Comparison of ENCODE assay signal across 7 mouse cellular contexts in the genomic region with DNA sequence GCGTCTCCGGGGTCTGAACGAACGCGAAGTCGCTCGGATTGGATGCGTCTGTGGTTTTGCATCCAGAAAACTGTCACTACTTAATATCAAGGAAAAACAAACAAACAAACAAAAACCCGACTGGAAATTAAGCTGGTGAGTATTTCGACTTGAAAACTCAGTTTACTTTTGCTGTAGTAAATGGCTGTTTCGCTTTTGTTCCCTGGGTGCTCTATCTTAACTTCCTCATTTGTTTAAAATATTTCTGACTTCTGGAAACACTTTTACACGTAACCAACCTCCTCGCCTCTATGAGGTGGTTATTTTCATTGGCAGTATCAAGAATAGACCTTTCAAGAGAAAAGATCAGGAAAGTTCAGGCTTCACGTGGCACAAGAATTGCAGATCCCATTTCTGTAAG. TPM values are rescaled to one million over a fixed set of nuclear protein-coding genes. Genes with fewer than 3 reads are reported as not detected.
DNase-seq lines count a peak whose midpoint lies in the region; ATAC-seq lines count a peak whose summit lies in the region.

No protein-coding gene starts in this region.

- H3K9me3 ChIP-seq in neural tube, embryonic 11.5 days (ENCODE audit: control insufficient read depth, low read length) = no peaks in the 10 kb centered on the region
- no peaks in the 10 kb centered on the region for H3K9me3 ChIP-seq in forebrain, embryonic 12.5 days
- H3K9me3 ChIP-seq in liver, embryonic 11.5 days (ENCODE audit: control insufficient read depth, low read length) = no peaks in the 10 kb centered on the region
- no peaks in the 10 kb centered on the region for H3K9me3 ChIP-seq in stomach, embryonic 16.5 days (replicated peaks; ENCODE audit: control insufficient read depth, low read length)

- H3K4me3 ChIP-seq in neural tube, embryonic 11.5 days (ENCODE audit: low read depth, low read length) = peak overlapping the region; percentile 92
- H3K4me3 ChIP-seq in forebrain, embryonic 12.5 days (replicated peaks) = peak overlapping the region; percentile 93
- H3K4me3 ChIP-seq in liver, embryonic 11.5 days (ENCODE audit: low read depth, low read length) = peak overlapping the region; percentile 95
- H3K4me3 ChIP-seq in stomach, embryonic 16.5 days (replicated peaks; ENCODE audit: low read length) = peak overlapping the region; percentile 91

- peak overlapping the region; percentile 89 for H3K9ac ChIP-seq in neural tube, embryonic 11.5 days (ENCODE audit: low read length)
- H3K9ac ChIP-seq in forebrain, embryonic 12.5 days = peak overlapping the region; percentile 90
- peak overlapping the region; percentile 92 for H3K9ac ChIP-seq in liver, embryonic 11.5 days (ENCODE audit: low read depth, low read length)
- peak overlapping the region; percentile 95 for H3K9ac ChIP-seq in stomach, embryonic 16.5 days (ENCODE audit: low read length)

- H3K27ac ChIP-seq in neural tube, embryonic 11.5 days (ENCODE audit: low read depth, low read length) = no peak overlapping the region
- peak overlapping the region; percentile 97 for H3K27ac ChIP-seq in forebrain, embryonic 12.5 days
- peak overlapping the region; percentile 96 for H3K27ac ChIP-seq in liver, embryonic 11.5 days (ENCODE audit: low read depth, low read length)
- peak overlapping the region; percentile 98 for H3K27ac ChIP-seq in stomach, embryonic 16.5 days (ENCODE audit: low read length)

- H3K36me3 ChIP-seq in neural tube, embryonic 11.5 days (ENCODE audit: control insufficient read depth, insufficient read depth, low read length) = 0 out of 2 replicates have a peak, but pooled peaks cover 3% of the 10 kb centered on the region
- peaks cover 26% of the 10 kb centered on the region for H3K36me3 ChIP-seq in forebrain, embryonic 12.5 days (replicated peaks)
- H3K36me3 ChIP-seq in liver, embryonic 11.5 days (ENCODE audit: control insufficient read depth, insufficient read depth, low read length) = peaks cover 12% of the 10 kb centered on the region
- peaks cover 18% of the 10 kb centered on the region for H3K36me3 ChIP-seq in stomach, embryonic 16.5 days (ENCODE audit: control insufficient read depth, insufficient read depth, low read length)

- no peak for ATAC-seq in neural tube, embryonic 11.5 days (ENCODE audit: insufficient read depth, low FRiP score, low TSS enrichment)
- ATAC-seq in forebrain, embryonic 12.5 days (ENCODE audit: low FRiP score) = no peak
- no peak for ATAC-seq in liver, embryonic 11.5 days (replicated peaks; ENCODE audit: low FRiP score)
- ATAC-seq in stomach, embryonic 16.5 days (ENCODE audit: insufficient read depth, low FRiP score) = no peak

- WGBS in neural tube, embryonic 11.5 days = 11% methylated on average over 14 of the region's 14 CpGs
- WGBS in forebrain, embryonic 12.5 days = 9% methylated on average over 14 of the region's 14 CpGs
- 4% methylated on average over 14 of the region's 14 CpGs for WGBS in liver, embryonic 11.5 days
- WGBS in stomach, embryonic 16.5 days = 3% methylated on average over 14 of the region's 14 CpGs

- peaks cover 11% of the 10 kb centered on the region for H3K4me1 ChIP-seq in neural tube, embryonic 11.5 days (ENCODE audit: control insufficient read depth, insufficient read depth, low read length)
- H3K4me1 ChIP-seq in forebrain, embryonic 12.5 days = peaks cover 22% of the 10 kb centered on the region
- H3K4me1 ChIP-seq in liver, embryonic 11.5 days (replicated peaks; ENCODE audit: control insufficient read depth, insufficient read depth, low read length) = peaks cover 7% of the 10 kb centered on the region
- peaks cover 3% of the 10 kb centered on the region; the same call in 1 of the 2 replicates for H3K4me1 ChIP-seq in stomach, embryonic 16.5 days (ENCODE audit: control insufficient read depth, insufficient read depth, low read length)

- DNase-seq in neural tube, embryonic 11.5 days (ENCODE audit: low spot score) = no peak
- DNase-seq in neural tube, embryonic 10.5 days (ENCODE audit: extremely low spot score, low spot score) = no peak
- no peak for DNase-seq in liver, embryonic 11.5 days (ENCODE audit: low spot score)
- DNase-seq in natural killer cell, adult 2 months (ENCODE audit: low spot score in 2 of 2) = no peak
- no peak for DNase-seq in thymus, postnatal 0 days (ENCODE audit: low spot score)

- H3K27me3 ChIP-seq in neural tube, embryonic 11.5 days (ENCODE audit: control insufficient read depth, insufficient read depth, low read length) = no peaks in the 10 kb centered on the region
- no peaks in the 10 kb centered on the region for H3K27me3 ChIP-seq in forebrain, embryonic 12.5 days
- no peaks in the 10 kb centered on the region for H3K27me3 ChIP-seq in liver, embryonic 11.5 days (replicated peaks; ENCODE audit: control insufficient read depth, insufficient read depth, low read length)
- H3K27me3 ChIP-seq in stomach, embryonic 16.5 days (ENCODE audit: control insufficient read depth, insufficient read depth, low read length) = no peaks in the 10 kb centered on the region

- H3K4me2 ChIP-seq in neural tube, embryonic 11.5 days (ENCODE audit: low read depth) = peak overlapping the region; percentile 59
- peak overlapping the region; percentile 72 for H3K4me2 ChIP-seq in forebrain, embryonic 12.5 days
- H3K4me2 ChIP-seq in liver, embryonic 11.5 days = peak overlapping the region; percentile 84
- peak overlapping the region; percentile 79 for H3K4me2 ChIP-seq in stomach, embryonic 16.5 days (ENCODE audit: low read depth, low read length)

RNA-seq across cellular contexts. Expression of a gene that starts 1.1 kb away (rescaled TPM):
- polyA plus RNA-seq in neural tube, embryonic 11.5 days (2014; fragmentation: Nextera tagmentation; extraction: Ambion mirVana) = 126 and 129 TPM in 2 replicates
- 118 and 131 TPM in 2 replicates for polyA plus RNA-seq in forebrain, embryonic 12.5 days (2016; fragmentation: Nextera tagmentation; extraction: Ambion mirVana)
- polyA plus RNA-seq in liver, embryonic 11.5 days (2014; fragmentation: Nextera tagmentation; extraction: Ambion mirVana) = 58.3 and 67.7 TPM in 2 replicates
- 74.5 and 74.6 TPM in 2 replicates for polyA plus RNA-seq in stomach, embryonic 16.5 days (2015; fragmentation: Nextera tagmentation; extraction: Ambion mirVana)
- polyA plus RNA-seq in thymus, postnatal 0 days (2015; fragmentation: Nextera tagmentation; extraction: Ambion mirVana) = 56.2 and 57.7 TPM in 2 replicates

RNA-seq across cellular contexts. Expression of a gene that starts 1.4 kb away (rescaled TPM):
- 9.5 and 10.3 TPM in 2 replicates for polyA plus RNA-seq in neural tube, embryonic 11.5 days (2014; fragmentation: Nextera tagmentation; extraction: Ambion mirVana)
- 9.6 and 10.4 TPM in 2 replicates for polyA plus RNA-seq in forebrain, embryonic 12.5 days (2016; fragmentation: Nextera tagmentation; extraction: Ambion mirVana)
- polyA plus RNA-seq in liver, embryonic 11.5 days (2014; fragmentation: Nextera tagmentation; extraction: Ambion mirVana) = 7.3 and 7.8 TPM in 2 replicates
- polyA plus RNA-seq in stomach, embryonic 16.5 days (2015; fragmentation: Nextera tagmentation; extraction: Ambion mirVana) = 5.3 and 6.4 TPM in 2 replicates
- polyA plus RNA-seq in thymus, postnatal 0 days (2015; fragmentation: Nextera tagmentation; extraction: Ambion mirVana) = 5.1 and 6.2 TPM in 2 replicates
